Mouse (Mus musculus): ENCODE data around the gene Gm10563. TPM values are rescaled to one million over a fixed set of nuclear protein-coding genes. Genes with fewer than 3 reads are reported as not detected.

Gene Gm10563
- total RNA-seq, 2 experiments from 2014 or later = not detected

GRCm38 (mm10) chr4:155601091-155601996, 43.9 kb downstream of the Gm10563 start, which contains the start of gene Slc35e2:
Gene Slc35e2 (plus strand): TSS chr4:155601416.
- DNase-seq (ENCODE audit: low spot score) = peak; percentile 83
- intact Hi-C loops (cut with DNase I) = no loop called here

- intact Hi-C loops (cut with DNase I) = no loop called here
Measured at GRCm38 (mm10) chr4:155599901-155600825, 45.0 kb downstream of the Gm10563 start.

GRCm38 (mm10) chr4:155598536-155598935, 46.7 kb downstream of the Gm10563 start:
- intact Hi-C loops (cut with DNase I) = no loop called here
- DNase-seq (ENCODE audit: low spot score) = no peak

More at GRCm38 (mm10) chr4:155599901-155600825, 45.0 kb downstream of the Gm10563 start:
- no peak for DNase-seq (ENCODE audit: low spot score)

GRCm38 (mm10) chr4:155596606-155597005, 48.6 kb downstream of the Gm10563 start:
- DNase-seq (ENCODE audit: low spot score) = no peak
- intact Hi-C loops (cut with DNase I) = no loop called here

GRCm38 (mm10) chr4:155595777-155596176, 49.4 kb downstream of the Gm10563 start:
- no peak for DNase-seq (ENCODE audit: low spot score)
- intact Hi-C loops (cut with DNase I) = no loop called here

- no peak for DNase-seq (ENCODE audit: low spot score)
- intact Hi-C loops (cut with DNase I) = no loop called here
Measured at GRCm38 (mm10) chr4:155593780-155594179, 51.4 kb downstream of the Gm10563 start.

- no peak for DNase-seq (ENCODE audit: low spot score)
- intact Hi-C loops (cut with DNase I) = no loop called here
Measured at GRCm38 (mm10) chr4:155591012-155591719, 54.0 kb downstream of the Gm10563 start.

- intact Hi-C loops (cut with DNase I) = no loop called here
- no peak for DNase-seq (ENCODE audit: low spot score)
Measured at GRCm38 (mm10) chr4:155589356-155589755, 55.9 kb downstream of the Gm10563 start.

- DNase-seq (ENCODE audit: low spot score) = no peak
- intact Hi-C loops (cut with DNase I) = no loop called here
Measured at GRCm38 (mm10) chr4:155582279-155582905, 62.8 kb downstream of the Gm10563 start.

- DNase-seq (ENCODE audit: low spot score) = no peak
Measured at GRCm38 (mm10) chr4:155580420-155580819, 64.8 kb downstream of the Gm10563 start.

GRCm38 (mm10) chr4:155578336-155579125, 66.7 kb downstream of the Gm10563 start:
- intact Hi-C loops (cut with DNase I) = loop anchor here (10.0 kb wide), 1 partner anchor 214 kb away; the partner anchor contains the start of gene Prkcz
- DNase-seq (ENCODE audit: low spot score) = peak; percentile 33

More at GRCm38 (mm10) chr4:155580420-155580819, 64.8 kb downstream of the Gm10563 start:
- intact Hi-C loops (cut with DNase I) = loop anchor here (2.0 kb wide), 1 partner anchor 100 kb away; no protein-coding TSS in a partner anchor

- intact Hi-C loops (cut with DNase I) = loop anchor here (10.0 kb wide), 1 partner anchor 213 kb away; the partner anchor contains the start of gene Prkcz
Measured at GRCm38 (mm10) chr4:155577741-155578140, 67.5 kb downstream of the Gm10563 start.

GRCm38 (mm10) chr4:155577132-155577531, 68.1 kb downstream of the Gm10563 start:
- DNase-seq (ENCODE audit: low spot score) = no peak
- intact Hi-C loops (cut with DNase I) = loop anchor here (10.0 kb wide), 1 partner anchor 212 kb away; the partner anchor contains the start of gene Prkcz

More at GRCm38 (mm10) chr4:155577741-155578140, 67.5 kb downstream of the Gm10563 start:
- no peak for DNase-seq (ENCODE audit: low spot score)

- DNase-seq (ENCODE audit: low spot score) = no peak
- intact Hi-C loops (cut with DNase I) = loop anchor here (10.0 kb wide), 1 partner anchor 211 kb away; the partner anchor contains the start of gene Prkcz
Measured at GRCm38 (mm10) chr4:155575521-155575920, 69.7 kb downstream of the Gm10563 start.

GRCm38 (mm10) chr4:155574931-155575330, 70.3 kb downstream of the Gm10563 start:
- intact Hi-C loops (cut with DNase I) = loop anchor here (10.0 kb wide), 1 partner anchor 210 kb away; the partner anchor contains the start of gene Prkcz

GRCm38 (mm10) chr4:155573876-155574275, 71.3 kb downstream of the Gm10563 start:
- intact Hi-C loops (cut with DNase I) = loop anchor here (10.0 kb wide), 1 partner anchor 209 kb away; the partner anchor contains the start of gene Prkcz
- DNase-seq (ENCODE audit: low spot score) = no peak

More at GRCm38 (mm10) chr4:155574931-155575330, 70.3 kb downstream of the Gm10563 start:
- DNase-seq (ENCODE audit: low spot score) = no peak

GRCm38 (mm10) chr4:155573155-155573554, 72.1 kb downstream of the Gm10563 start:
- intact Hi-C loops (cut with DNase I) = loop anchor here (10.0 kb wide), 1 partner anchor 208 kb away; the partner anchor contains the start of gene Prkcz
- DNase-seq (ENCODE audit: low spot score) = no peak

GRCm38 (mm10) chr4:155571442-155571841, 73.8 kb downstream of the Gm10563 start:
- no peak for DNase-seq (ENCODE audit: low spot score)
- intact Hi-C loops (cut with DNase I) = loop anchor here (10.0 kb wide), 1 partner anchor 207 kb away; the partner anchor contains the start of gene Prkcz
